In genomic region chr14:103650413-103651101, GRCm38 (mm10) we compare ENCODE assay signal across 7 mouse cellular contexts. TPM values are rescaled to one million over a fixed set of nuclear protein-coding genes. Genes with fewer than 3 reads are reported as not detected.
DNase-seq lines count a peak whose midpoint lies in the region; ATAC-seq and TF ChIP-seq lines count a peak whose summit lies in the region.

No protein-coding gene starts in this region.

- peak; percentile 79 for ATAC-seq in midbrain, embryonic 16.5 days

- no peak for TF ChIP-seq POLR2A in heart, adult 2 months (IDR thresholded peaks at IDR 0.05; ENCODE audit: insufficient read depth, low read depth, low read length)
- no peak for TF ChIP-seq POLR2A in spleen, adult 2 months (IDR thresholded peaks at IDR 0.05; ENCODE audit: low read depth, low read length)

- H3K36me3 ChIP-seq in heart, adult 2 months (ENCODE audit: control insufficient read depth, insufficient read depth, low read length) = no peaks in the 10 kb centered on the region
- H3K36me3 ChIP-seq in midbrain, embryonic 16.5 days (ENCODE audit: control insufficient read depth, insufficient read depth, low read length) = no peaks in the 10 kb centered on the region
- no peaks in the 10 kb centered on the region for H3K36me3 ChIP-seq in spleen, adult 2 months (ENCODE audit: control insufficient read depth, insufficient read depth, low read length)

- H3K9me3 ChIP-seq in midbrain, embryonic 16.5 days (replicated peaks; ENCODE audit: control insufficient read depth, low read length, poor library complexity, severe bottlenecking) = no peaks in the 10 kb centered on the region

- H3K27me3 ChIP-seq in heart, adult 2 months (ENCODE audit: control insufficient read depth, insufficient read depth, low read length) = peaks cover 15% of the 10 kb centered on the region
- H3K27me3 ChIP-seq in midbrain, embryonic 16.5 days (ENCODE audit: control insufficient read depth, insufficient read depth, low read depth, low read length) = no peaks in the 10 kb centered on the region
- H3K27me3 ChIP-seq in spleen, adult 2 months (ENCODE audit: control insufficient read depth, insufficient read depth, low read length) = no peaks in the 10 kb centered on the region

- DNase-seq in adrenal gland, adult 8-10 months = peak; percentile 5
- DNase-seq in cerebellum, postnatal 36 days = peak; percentile 74 to 83
- DNase-seq in heart, adult 2 months = peak; percentile 30 to 49
- DNase-seq in kidney, adult 8-10 months = peak; percentile 38 to 50
- DNase-seq in liver = peak; percentile 37
- DNase-seq in spleen, adult 2 months (ENCODE audit: low read depth in 1 of 2, low spot score in 2 of 2) = peak; percentile 40 to 75

- intact Hi-C loops in heart, adult 2 months (cut with DNase I) = no loop called here

- 2% methylated on average over 65 of the region's 67 CpGs for WGBS in heart, adult 2 months
- under 1% methylated on average over 55 of the region's 67 CpGs for WGBS in midbrain, embryonic 16.5 days
- 1% methylated on average over 59 of the region's 67 CpGs for WGBS in spleen, adult 2 months

- H3K4me3 ChIP-seq in heart, adult 2 months = peak overlapping the region; percentile 48
- H3K4me3 ChIP-seq in midbrain, embryonic 16.5 days (ENCODE audit: low read depth, low read length) = peak overlapping the region; percentile 99
- peak overlapping the region; percentile 82 for H3K4me3 ChIP-seq in spleen, adult 2 months (ENCODE audit: extremely low read depth, insufficient read depth, insufficient read length)

- H3K79me2 ChIP-seq in heart, adult 2 months (replicated peaks; ENCODE audit: control insufficient read depth, insufficient read depth, low read length) = no peaks in the 10 kb centered on the region

- no peak for TF ChIP-seq CTCF in heart, adult 2 months (IDR thresholded peaks at IDR 0.05)
- TF ChIP-seq CTCF in spleen, adult 2 months (IDR thresholded peaks at IDR 0.05; ENCODE audit: extremely low read depth, insufficient read depth, insufficient read length, insufficient replicate concordance) = no peak

- H3K9ac ChIP-seq in heart, adult 2 months (ENCODE audit: low read depth, low read length) = peak overlapping the region; percentile 29
- peak overlapping the region; percentile 99 for H3K9ac ChIP-seq in midbrain, embryonic 16.5 days (ENCODE audit: low read depth, low read length)

- H3K27ac ChIP-seq in heart, adult 2 months = no peak overlapping the region
- H3K27ac ChIP-seq in midbrain, embryonic 16.5 days (ENCODE audit: low read length) = peak overlapping the region; percentile 99
- H3K27ac ChIP-seq in spleen, adult 2 months (ENCODE audit: insufficient read depth, low read length) = peak overlapping the region; percentile 88

- H3K4me2 ChIP-seq in midbrain, embryonic 16.5 days (ENCODE audit: low read length) = peak overlapping the region; percentile 92

- H3K4me1 ChIP-seq in heart, adult 2 months (ENCODE audit: control insufficient read depth, insufficient read depth, low read length) = no peaks in the 10 kb centered on the region
- peaks cover 48% of the 10 kb centered on the region for H3K4me1 ChIP-seq in midbrain, embryonic 16.5 days (ENCODE audit: control insufficient read depth, insufficient read depth, low read length)
- peaks cover 9% of the 10 kb centered on the region for H3K4me1 ChIP-seq in spleen, adult 2 months (ENCODE audit: control insufficient read depth, insufficient read depth, insufficient read length)

- TF ChIP-seq EP300 in heart, adult 2 months (IDR thresholded peaks at IDR 0.05; ENCODE audit: insufficient read depth, low read depth, low read length) = no peak

RNA-seq across cellular contexts. Expression of gene Slain1, which starts 0.5 kb away (rescaled TPM):
- total RNA-seq in adrenal gland, adult 8-10 months (2022) = 1 to 10 TPM; 2.5 to 3.9 (median 3.5) TPM
- total RNA-seq in heart, adult 2 months (2021) = under 1 TPM; 0.10 to 0.41 TPM
- 0.38 and 0.43 TPM in 2 replicates for polyA plus RNA-seq in heart, adult 2 months (2012; rRNA removed)
- polyA plus RNA-seq in midbrain, embryonic 16.5 days (2015; fragmentation: Nextera tagmentation; extraction: Ambion mirVana) = 13.0 and 15.4 TPM in 2 replicates
- polyA plus RNA-seq in spleen, adult 2 months (2012; rRNA removed) = 15.0 and 23.2 TPM in 2 replicates

Comparison
In these comparisons a context has a peak if more than half of its experiments do, and no peak if none do; other contexts are left out.
1. DNase-seq: peak in every context shown above with its lines; median percentile 78 in cerebellum, postnatal 36 days; 58 in spleen, adult 2 months; 44 in kidney, adult 8-10 months; 40 in heart, adult 2 months; 37 in liver; 5 in adrenal gland, adult 8-10 months.
2. H3K4me3 ChIP-seq: peak in every context shown above with its lines; median percentile 99 in midbrain, embryonic 16.5 days; 82 in spleen, adult 2 months; 48 in heart, adult 2 months.